Mouse (Mus musculus): ENCODE results near the gene Acsbg2. TPM values are rescaled to one million over a fixed set of nuclear protein-coding genes. Genes with fewer than 3 reads are reported as not detected.
"Not testable (repeated sequence)": the region's sequence is repeated elsewhere in the genome, so short reads cannot be mapped to it uniquely, and the experiment has no call there.

The Acsbg2 gene
- polyA plus RNA-seq (2012) = not detected in 2 replicates

DNA sequence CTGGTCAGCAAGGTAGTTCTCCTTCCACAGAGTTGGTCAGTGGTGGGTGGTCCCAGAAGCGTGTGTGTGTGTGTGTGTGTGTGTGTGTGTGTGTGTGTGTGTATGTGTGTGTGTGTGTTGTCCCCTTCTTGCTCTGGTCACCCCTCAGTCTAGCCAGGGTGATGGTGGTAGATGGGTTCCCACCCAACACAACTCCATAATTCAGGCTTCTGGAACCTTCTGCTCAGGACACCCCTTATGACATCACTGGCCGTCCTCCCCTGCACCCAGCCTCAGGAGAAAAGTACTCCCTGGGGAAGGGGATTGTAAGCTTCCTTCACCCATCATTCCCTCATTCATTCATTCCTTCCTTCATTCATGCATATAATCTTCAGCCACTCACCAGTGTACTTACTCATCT is at the start of gene Acsbg2:
Gene Acsbg2 (minus strand): TSS at position 211 of the 400 bp plus-strand sequence.
- Histone ChIP-seq H3K9me3 (ENCODE audit: control insufficient read depth, low read length) (no peaks in the 10 kb centered on the region), H3K27me3 (ENCODE audit: control insufficient read depth) (no peaks in the 10 kb centered on the region; the same call in 1 of the 2 replicates), H3K4me3 (replicated peaks) (no peak within 1 kb of the TSS), H3K36me3 (ENCODE audit: control insufficient read depth) (no peaks in the 10 kb centered on the region), H3K4me1 (ENCODE audit: control insufficient read depth) (peaks cover 6% of the 10 kb centered on the region)
- TF ChIP-seq TAL1 (IDR thresholded peaks at IDR 0.05; ENCODE audit: low read length) = no peak
- TF ChIP-seq GATA1 (IDR thresholded peaks at IDR 0.05; ENCODE audit: low read length) = no peak

DNA sequence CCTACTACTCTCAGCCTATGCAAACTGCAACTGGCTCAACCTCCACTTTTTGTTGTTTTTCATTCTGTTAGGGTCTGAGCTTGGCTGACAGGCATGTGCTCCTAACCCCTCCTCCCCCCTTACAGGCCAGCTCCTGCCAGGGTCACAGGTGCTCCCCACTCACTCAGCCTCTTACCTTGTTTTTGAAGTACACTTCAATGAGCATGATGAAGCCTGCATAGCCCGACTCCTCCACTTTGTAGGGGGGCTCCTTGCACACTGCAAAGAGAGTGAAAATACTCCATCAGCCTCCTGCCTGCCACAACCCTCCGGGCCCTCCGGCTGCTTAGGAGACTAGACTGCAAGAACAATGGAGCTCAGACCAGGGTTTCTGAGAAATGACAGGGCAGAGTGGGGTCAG is 45.5 kb upstream of the Acsbg2 start:
- peaks cover 2% of the 10 kb centered on the region for H3K4me1 ChIP-seq (ENCODE audit: control insufficient read depth)

DNA sequence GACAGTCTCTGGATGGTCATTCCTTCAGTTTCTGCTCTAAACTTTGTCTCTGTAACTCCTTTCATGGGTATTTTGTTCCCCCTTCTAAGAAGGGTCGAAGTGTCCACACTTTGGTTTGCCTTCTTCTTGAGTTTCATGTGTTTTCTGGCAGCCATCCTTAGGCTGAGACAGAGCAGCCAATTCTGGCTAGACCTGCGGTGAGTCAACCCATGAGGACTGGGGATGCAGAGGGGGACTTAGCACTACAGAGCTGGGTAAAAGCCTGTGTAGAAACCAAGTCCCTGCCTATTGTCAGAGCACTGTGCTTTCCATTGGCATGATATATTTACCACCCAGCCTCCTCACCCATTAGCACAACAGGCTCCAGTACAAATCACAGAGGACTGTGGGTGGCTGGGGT is 42.9 kb upstream of the Acsbg2 start:
- no peak overlapping the region for H3K4me3 ChIP-seq (replicated peaks)
- TF ChIP-seq TAL1 (IDR thresholded peaks at IDR 0.05; ENCODE audit: low read length) (no peak), GATA1 (IDR thresholded peaks at IDR 0.05; ENCODE audit: low read length) (no peak)
- H3K4me1 ChIP-seq (ENCODE audit: control insufficient read depth) = peaks cover 14% of the 10 kb centered on the region
- no peaks in the 10 kb centered on the region for H3K27me3 ChIP-seq (ENCODE audit: control insufficient read depth)
- peaks cover 82% of the 10 kb centered on the region for H3K36me3 ChIP-seq (ENCODE audit: control insufficient read depth)
- H3K9me3 ChIP-seq (ENCODE audit: control insufficient read depth, low read length) = no peaks in the 10 kb centered on the region

More for the DNA sequence above, 45.5 kb upstream of the Acsbg2 start:
- Histone ChIP-seq H3K36me3 (ENCODE audit: control insufficient read depth) (peaks cover 80% of the 10 kb centered on the region), H3K27me3 (ENCODE audit: control insufficient read depth) (no peaks in the 10 kb centered on the region), H3K4me3 (replicated peaks) (no peak overlapping the region), H3K9me3 (ENCODE audit: control insufficient read depth, low read length) (no peaks in the 10 kb centered on the region; the same call in 1 of the 2 replicates)
- TF ChIP-seq TAL1 (IDR thresholded peaks at IDR 0.05; ENCODE audit: low read length) (no peak), GATA1 (IDR thresholded peaks at IDR 0.05; ENCODE audit: low read length) (no peak)

DNA sequence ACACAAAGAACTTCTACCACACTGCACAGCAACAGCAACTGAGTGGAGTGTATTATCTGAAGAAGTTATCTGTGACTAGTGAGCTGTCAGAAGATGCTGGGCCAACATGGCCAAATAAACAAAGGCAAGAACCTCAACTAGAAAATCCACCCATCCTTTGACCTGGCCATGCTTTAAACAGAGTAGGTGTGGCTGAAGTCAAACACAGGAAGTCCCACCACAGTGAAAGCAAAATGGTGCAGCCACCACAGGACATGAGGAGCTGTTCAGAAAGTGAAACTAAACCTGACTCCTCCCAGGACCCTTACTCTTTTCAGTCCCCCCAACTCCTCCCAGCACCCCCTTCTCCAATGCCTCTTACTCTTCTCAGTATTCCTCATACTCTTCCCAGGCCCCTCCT is 39.2 kb upstream of the Acsbg2 start:
- Histone ChIP-seq H3K4me1 (ENCODE audit: control insufficient read depth) (peaks cover 17% of the 10 kb centered on the region), H3K9me3 (ENCODE audit: control insufficient read depth, low read length) (no peaks in the 10 kb centered on the region), H3K36me3 (ENCODE audit: control insufficient read depth) (peaks cover 72% of the 10 kb centered on the region), H3K4me3 (replicated peaks) (no peak overlapping the region), H3K27me3 (ENCODE audit: control insufficient read depth) (no peaks in the 10 kb centered on the region)
- no peak for TF ChIP-seq GATA1 (IDR thresholded peaks at IDR 0.05; ENCODE audit: low read length)
- TF ChIP-seq TAL1 (IDR thresholded peaks at IDR 0.05; ENCODE audit: low read length) = no peak

DNA sequence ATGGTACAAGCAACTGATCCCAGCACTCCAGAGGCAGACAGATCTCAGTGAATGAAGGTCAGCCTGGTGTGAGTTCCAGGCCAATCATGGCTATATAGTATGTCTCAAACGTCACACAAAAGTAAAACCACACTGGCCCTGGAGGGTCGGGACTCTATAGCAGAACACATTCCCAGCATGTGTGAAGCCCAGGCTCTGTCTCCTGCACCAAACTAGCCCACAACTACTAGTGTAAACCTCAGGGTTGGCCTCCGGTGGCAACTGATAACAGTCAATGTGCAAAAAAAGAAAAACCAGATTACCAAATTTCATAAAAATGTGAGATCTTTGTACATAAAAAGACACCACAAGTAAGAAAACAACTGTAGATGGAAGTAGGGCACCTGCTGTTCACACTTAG is 38.8 kb upstream of the Acsbg2 start:
- no peaks in the 10 kb centered on the region for H3K27me3 ChIP-seq (ENCODE audit: control insufficient read depth)
- H3K9me3 ChIP-seq (ENCODE audit: control insufficient read depth, low read length) = no peaks in the 10 kb centered on the region
- H3K4me3 ChIP-seq (replicated peaks) = no peak overlapping the region
- no peak for TF ChIP-seq TAL1 (IDR thresholded peaks at IDR 0.05; ENCODE audit: low read length)
- TF ChIP-seq GATA1 (IDR thresholded peaks at IDR 0.05; ENCODE audit: low read length) = no peak
- peaks cover 74% of the 10 kb centered on the region for H3K36me3 ChIP-seq (ENCODE audit: control insufficient read depth)
- H3K4me1 ChIP-seq (ENCODE audit: control insufficient read depth) = peaks cover 19% of the 10 kb centered on the region

DNA sequence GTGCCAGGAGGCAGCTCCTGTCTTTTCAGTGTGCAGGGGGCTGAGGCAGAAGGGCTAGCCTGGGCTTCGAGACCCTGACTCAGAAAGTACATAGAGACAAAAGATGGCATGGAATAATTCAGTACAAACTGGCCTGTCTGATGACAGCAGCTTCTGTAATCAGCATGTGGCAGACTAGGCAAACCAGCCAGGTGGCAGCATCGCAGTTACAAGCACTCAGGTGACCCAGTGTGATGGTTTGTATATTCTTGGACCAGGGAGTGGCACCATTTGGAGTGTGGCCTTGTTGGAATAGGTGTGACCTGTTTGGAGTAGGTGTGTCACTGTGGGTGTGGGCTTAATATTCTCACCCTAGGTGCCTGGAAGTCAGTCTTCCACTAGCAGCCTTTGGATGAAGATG is 35.5 kb upstream of the Acsbg2 start:
- not testable (repeated sequence) for H3K4me3 ChIP-seq (replicated peaks); H3K9me3 ChIP-seq (ENCODE audit: control insufficient read depth, low read length); H3K27me3 ChIP-seq (ENCODE audit: control insufficient read depth)
- Histone ChIP-seq H3K36me3 (ENCODE audit: control insufficient read depth) (peaks cover 79% of the 10 kb centered on the region), H3K4me1 (ENCODE audit: control insufficient read depth) (peaks cover 30% of the 10 kb centered on the region)

DNA sequence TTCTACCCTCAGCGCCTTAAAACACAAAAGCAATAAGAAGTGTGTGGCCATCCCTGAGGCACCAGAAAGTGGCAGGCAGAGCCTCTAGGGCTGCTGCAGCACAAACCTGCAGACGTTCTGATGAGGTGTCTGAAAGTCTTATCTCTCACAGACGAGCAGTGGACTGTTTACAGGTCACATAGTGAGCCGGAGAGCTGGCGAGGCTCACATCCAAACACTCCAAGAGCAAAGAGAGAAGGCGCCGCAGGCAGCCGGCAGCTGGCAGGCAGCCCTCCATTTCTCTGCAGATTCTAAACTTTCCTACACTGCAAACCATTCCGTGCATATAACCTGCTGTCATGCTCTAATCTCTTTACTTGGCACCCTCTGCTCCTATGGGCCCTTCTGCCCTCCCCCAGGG is 33.6 kb upstream of the Acsbg2 start:
- Histone ChIP-seq H3K27me3 (ENCODE audit: control insufficient read depth) (no peaks in the 10 kb centered on the region), H3K4me1 (ENCODE audit: control insufficient read depth) (peaks cover 16% of the 10 kb centered on the region), H3K36me3 (ENCODE audit: control insufficient read depth) (peaks cover 83% of the 10 kb centered on the region), H3K9me3 (ENCODE audit: control insufficient read depth, low read length) (no peaks in the 10 kb centered on the region), H3K4me3 (replicated peaks) (no peak overlapping the region)
- TF ChIP-seq TAL1 (IDR thresholded peaks at IDR 0.05; ENCODE audit: low read length) = no peak
- TF ChIP-seq GATA1 (IDR thresholded peaks at IDR 0.05; ENCODE audit: low read length) = no peak

DNA sequence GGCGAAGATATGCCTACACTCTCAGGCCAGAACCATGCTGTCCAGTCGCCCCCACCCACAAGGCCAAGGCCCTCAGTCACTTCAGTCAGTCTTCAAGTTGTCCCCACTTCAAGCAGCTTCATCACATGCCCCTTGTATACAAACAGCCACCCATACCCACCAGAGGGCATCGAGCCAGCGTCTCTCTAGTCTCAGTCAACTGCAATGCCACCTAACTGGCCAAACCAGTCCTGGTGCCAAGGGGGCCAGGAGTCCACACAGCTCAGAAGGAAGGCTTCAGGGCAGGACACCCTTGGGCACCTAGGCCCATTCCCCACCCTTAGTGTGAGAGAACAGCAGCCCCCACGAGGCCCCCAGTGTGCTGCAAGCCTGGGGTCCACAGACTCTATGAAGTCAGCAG is 32.8 kb upstream of the Acsbg2 start:
- no peak overlapping the region for H3K4me3 ChIP-seq (replicated peaks)
- no peak for TF ChIP-seq GATA1 (IDR thresholded peaks at IDR 0.05; ENCODE audit: low read length)
- TF ChIP-seq TAL1 (IDR thresholded peaks at IDR 0.05; ENCODE audit: low read length) = no peak
- H3K4me1 ChIP-seq (ENCODE audit: control insufficient read depth) = peaks cover 16% of the 10 kb centered on the region
- H3K27me3 ChIP-seq (ENCODE audit: control insufficient read depth) = no peaks in the 10 kb centered on the region
- H3K9me3 ChIP-seq (ENCODE audit: control insufficient read depth, low read length) = no peaks in the 10 kb centered on the region
- H3K36me3 ChIP-seq (ENCODE audit: control insufficient read depth) = peaks cover 87% of the 10 kb centered on the region

DNA sequence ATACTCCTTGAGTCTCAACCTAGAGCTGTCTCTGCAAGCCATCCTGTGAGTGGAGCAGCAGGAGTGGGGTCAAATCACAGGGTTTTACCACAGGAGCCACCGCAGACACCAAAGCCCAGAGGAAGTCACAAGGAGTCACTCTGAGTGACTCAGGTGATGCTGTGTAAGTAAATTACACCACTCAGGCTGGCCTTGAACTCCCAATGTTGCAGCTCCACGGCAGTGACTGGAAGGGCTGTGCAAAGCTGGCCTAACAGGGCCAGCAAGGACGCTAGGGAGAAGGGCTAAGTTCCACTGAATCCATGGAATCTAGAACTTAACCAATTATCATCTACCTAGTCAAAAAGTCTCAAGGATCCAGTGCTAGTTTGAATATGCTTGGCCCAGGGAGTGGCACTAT is 31.9 kb upstream of the Acsbg2 start:
- Histone ChIP-seq H3K4me1 (ENCODE audit: control insufficient read depth) (peaks cover 16% of the 10 kb centered on the region), H3K4me3 (replicated peaks) (no peak overlapping the region), H3K9me3 (ENCODE audit: control insufficient read depth, low read length) (no peaks in the 10 kb centered on the region), H3K27me3 (ENCODE audit: control insufficient read depth) (no peaks in the 10 kb centered on the region), H3K36me3 (ENCODE audit: control insufficient read depth) (peaks cover 91% of the 10 kb centered on the region)
- TF ChIP-seq TAL1 (IDR thresholded peaks at IDR 0.05; ENCODE audit: low read length) (no peak), GATA1 (IDR thresholded peaks at IDR 0.05; ENCODE audit: low read length) (no peak)

DNA sequence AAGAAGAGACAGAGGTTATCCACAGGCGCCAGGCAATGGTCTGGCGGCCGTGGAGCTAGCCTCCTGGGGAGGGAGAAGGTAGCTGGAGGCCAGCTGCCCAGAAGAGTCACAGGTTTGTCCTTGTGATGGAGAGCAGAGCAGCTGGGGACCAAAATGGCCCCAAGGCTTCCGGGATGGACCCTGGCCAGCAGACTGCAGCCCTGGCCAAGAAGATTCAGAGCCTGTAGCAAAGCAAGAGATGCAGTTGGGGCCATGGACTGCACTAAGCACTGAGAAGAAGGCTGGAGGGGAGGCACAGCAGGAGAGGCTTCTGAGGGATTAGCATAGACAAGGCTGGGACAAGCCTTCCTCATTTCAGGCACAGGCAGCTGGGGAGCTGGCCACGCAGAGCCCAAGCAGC is 28.5 kb upstream of the Acsbg2 start:
- peaks cover 8% of the 10 kb centered on the region for H3K4me1 ChIP-seq (ENCODE audit: control insufficient read depth)
- H3K36me3 ChIP-seq (ENCODE audit: control insufficient read depth) = peaks cover 97% of the 10 kb centered on the region
- no peak overlapping the region for H3K4me3 ChIP-seq (replicated peaks)
- no peak for TF ChIP-seq GATA1 (IDR thresholded peaks at IDR 0.05; ENCODE audit: low read length)
- TF ChIP-seq TAL1 (IDR thresholded peaks at IDR 0.05; ENCODE audit: low read length) = no peak
- no peaks in the 10 kb centered on the region for H3K27me3 ChIP-seq (ENCODE audit: control insufficient read depth)
- no peaks in the 10 kb centered on the region for H3K9me3 ChIP-seq (ENCODE audit: control insufficient read depth, low read length)
